Mouse (Mus musculus) left cerebral cortex, postnatal 36 days (tissue): ENCODE results near the gene Clec4d. TPM values are rescaled to one million over a fixed set of nuclear protein-coding genes. Genes with fewer than 3 reads are reported as not detected.
"Not testable (repeated sequence)": the region's sequence is repeated elsewhere in the genome, so short reads cannot be mapped to it uniquely, and the experiment has no call there.

Experiments used
- DNase-seq, 2 experiments: peaks; one replicate each; pipeline ENCODE4 v3.0.0; 2021 to 2022; ENCODE audit warnings: low spot score in 2 of 2, mixed read lengths in 1 of 2
- intact Hi-C: fragments of 180-260 bp; cut with DNase I; formaldehyde crosslinking; loops from one replicate; pipeline ENCODE4 v1.15.1; 2025
- total RNA-seq, 2 experiments: library from RNA; stranded (reverse); gene quantifications; 2 replicates each; pipeline ENCODE4 v1.2.3; 2021

The Clec4d gene
- total RNA-seq, 2 experiments from 2014 or later: not detected

GRCm38 (mm10) chr6:123296687-123297086, 34.8 kb downstream of the Clec4d start:
- no peak for DNase-seq
- intact Hi-C loops: no loop called here

- intact Hi-C loops, DNase-seq: not testable (repeated sequence)
Observed at GRCm38 (mm10) chr6:123306315-123306714, 44.4 kb downstream of the Clec4d start.

- DNase-seq: no peak
- intact Hi-C loops: no loop called here
Observed at GRCm38 (mm10) chr6:123308033-123308432, 46.1 kb downstream of the Clec4d start, which contains the start of gene Vmn2r19. Vmn2r19 (plus strand) TSS chr6:123308333.

Other genes with a start within 250 kb of the Clec4d start
- gene Clec4b1, start 212.1 kb upstream of the Clec4d start, total RNA-seq: not detected
- gene Clec4a2, start 155.7 kb upstream of the Clec4d start, total RNA-seq: 1 to 10 TPM; 1.4 to 2.5 TPM
- not detected for gene Clec4b2, start 89.2 kb upstream of the Clec4d start, total RNA-seq
- gene Clec4n, start 32.3 kb upstream of the Clec4d start, total RNA-seq: not detected
- gene Clec4e, start 27.8 kb downstream of the Clec4d start, total RNA-seq: not detected
- gene Vmn2r19, start 46.2 kb downstream of the Clec4d start, total RNA-seq: not detected
- not detected for gene Vmn2r20, start 156.0 kb downstream of the Clec4d start, total RNA-seq